Mouse (Mus musculus) splenic B cell, adult 2 months (primary cell): ENCODE measurements around the gene Mrps2.
"Not testable (repeated sequence)": the region's sequence is repeated elsewhere in the genome, so short reads cannot be mapped to it uniquely, and the experiment has no call there.

ENCODE experiments used
- DNase-seq: peaks from one replicate; pipeline ENCODE4 v3.0.0-alpha.2; 2011; ENCODE audit warnings: low read depth, low spot score
- H3K27me3 ChIP-seq: 2 replicates; pipeline ENCODE4 v1.6.1; 2012; ENCODE audit warnings: mild to moderate bottlenecking, low read length, moderate library complexity, mixed read lengths; ENCODE audit not compliant: control insufficient read depth, poor library complexity, insufficient read depth, severe bottlenecking
- H3K36me3 ChIP-seq: 2 replicates; pipeline ENCODE4 v1.6.1; 2012; ENCODE audit warnings: mild to moderate bottlenecking, low read length, moderate library complexity, mixed read lengths; ENCODE audit not compliant: control insufficient read depth, poor library complexity, insufficient read depth, severe bottlenecking

Gene Mrps2

DNA sequence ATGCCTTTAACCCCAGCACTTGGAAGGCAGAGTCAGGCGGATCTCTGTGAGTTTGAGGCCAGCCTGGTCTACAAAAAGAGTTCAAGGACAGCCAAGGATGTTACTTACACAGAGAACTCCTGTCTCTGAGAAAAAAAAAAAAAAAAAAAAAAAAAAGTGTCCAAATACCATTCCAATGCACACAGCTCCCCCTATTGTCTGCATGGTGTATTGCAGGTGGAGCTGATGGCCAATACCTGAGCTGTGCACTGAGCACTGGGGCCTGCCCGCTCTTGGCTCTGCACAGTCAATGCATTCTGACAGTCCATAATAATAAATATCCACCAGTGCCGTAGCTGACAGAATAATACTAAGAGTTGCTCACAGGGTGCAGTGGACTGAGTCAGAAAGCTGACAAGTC is 3.9 kb upstream of the Mrps2 start:
- peak; percentile 82 for DNase-seq
- Histone ChIP-seq H3K27me3 (no peaks in the 10 kb centered on the region; the same call in 1 of the 2 replicates), H3K36me3 (no peaks in the 10 kb centered on the region)

DNA sequence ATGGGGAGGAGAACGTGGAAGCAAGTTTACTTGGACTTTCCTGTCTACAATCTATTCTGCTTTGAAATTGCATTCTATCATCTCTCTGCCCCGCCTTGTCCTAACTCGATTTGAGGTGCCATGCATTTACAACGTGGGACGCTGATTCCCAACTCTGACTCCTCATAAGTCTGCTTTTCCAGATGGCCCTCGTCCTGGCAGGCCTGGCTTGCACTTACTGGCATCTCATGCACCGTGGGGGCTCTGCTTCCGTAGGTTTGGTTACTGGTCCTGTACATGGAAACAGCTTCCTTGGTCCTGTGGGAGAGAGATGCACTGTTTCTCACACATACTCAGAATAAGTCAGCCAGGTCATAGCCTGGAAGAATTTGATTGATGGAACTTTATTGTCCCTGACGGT is 2.9 kb upstream of the Mrps2 start:
- Histone ChIP-seq H3K36me3 (no peaks in the 10 kb centered on the region; the same call in 1 of the 2 replicates), H3K27me3 (no peaks in the 10 kb centered on the region; the same call in 1 of the 2 replicates)
- no peak for DNase-seq

DNA sequence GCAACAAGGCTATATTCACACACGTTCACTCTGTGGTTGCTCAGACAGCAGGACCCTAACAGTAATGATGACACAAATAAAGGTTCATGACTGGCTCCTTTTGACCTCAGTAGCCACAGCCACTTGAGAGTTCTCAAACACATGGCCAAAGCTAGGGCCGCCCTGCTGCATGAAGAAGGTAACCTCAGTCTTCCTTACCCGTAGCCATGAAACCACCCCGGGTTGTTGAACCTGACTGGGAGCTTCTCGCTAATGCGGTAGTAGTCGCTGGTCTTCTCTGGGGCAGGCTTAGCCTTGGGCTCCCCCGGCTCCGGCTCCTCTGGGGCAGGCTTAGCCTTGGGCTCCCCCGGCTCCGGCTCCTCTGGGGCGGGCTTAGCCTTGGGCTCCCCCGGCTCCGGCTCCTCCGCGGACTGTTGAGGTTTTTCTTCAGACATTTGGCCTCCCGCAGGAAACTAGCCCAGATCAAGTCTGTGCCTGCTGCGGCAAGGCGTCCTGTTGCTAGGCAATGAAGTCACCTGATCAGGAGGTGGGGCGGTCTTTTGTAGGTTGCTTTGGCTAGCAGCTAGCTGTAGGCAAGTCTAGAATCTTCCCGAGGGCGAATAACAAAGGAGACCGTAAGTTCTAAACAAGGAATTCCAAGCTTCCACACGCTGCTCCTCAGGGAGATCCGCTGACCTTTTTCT is 1.9 kb upstream of the Mrps2 start, which contains the start of gene 1700007K13Rik:
Gene 1700007K13Rik (minus strand): TSS at position 497 of the 683 bp plus-strand sequence.
- Histone ChIP-seq H3K36me3 (no peaks in the 10 kb centered on the region; the same call in 1 of the 2 replicates), H3K27me3 (no peaks in the 10 kb centered on the region; the same call in 1 of the 2 replicates)
- peak; percentile 58 for DNase-seq

DNA sequence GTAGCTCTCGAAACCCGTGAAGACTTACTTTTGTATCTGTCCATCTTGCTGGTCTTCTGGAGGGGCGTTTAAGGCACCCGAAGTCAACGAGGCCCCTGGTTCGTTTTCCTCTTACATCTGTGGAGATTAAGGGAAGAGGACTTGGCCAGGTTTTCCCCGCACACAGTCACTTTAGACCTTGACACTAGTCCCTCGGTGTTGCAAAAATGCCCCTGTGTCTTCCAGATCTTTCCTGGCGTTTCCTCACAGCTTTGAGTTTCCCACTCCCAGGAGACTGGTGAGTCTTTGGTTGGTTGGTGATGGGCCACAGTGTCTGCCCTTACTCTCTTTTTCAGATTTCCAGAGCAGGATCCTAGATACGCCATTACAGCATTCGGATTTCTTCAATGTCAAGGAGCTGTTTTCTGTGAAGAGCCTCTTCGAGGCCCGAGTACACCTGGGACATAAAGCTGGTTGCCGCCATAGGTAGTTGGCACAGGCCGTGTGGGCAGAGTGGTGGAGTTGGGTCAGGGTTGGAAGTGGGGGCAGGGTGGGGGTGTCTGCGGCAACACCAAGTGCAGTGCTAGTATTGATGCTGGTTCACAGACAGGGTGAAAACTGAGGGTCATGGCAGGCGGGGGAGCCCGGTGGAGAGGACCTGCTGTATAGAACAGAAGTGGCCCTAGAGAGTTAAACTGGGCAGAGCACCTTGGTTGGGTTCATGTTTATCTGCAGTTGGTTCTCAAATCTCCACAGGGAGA is 790 bp downstream of the Mrps2 start:
- no peaks in the 10 kb centered on the region; the same call in 1 of the 2 replicates for H3K36me3 ChIP-seq
- H3K27me3 ChIP-seq, result no peaks in the 10 kb centered on the region; the same call in 1 of the 2 replicates
- DNase-seq, result no peak

DNA sequence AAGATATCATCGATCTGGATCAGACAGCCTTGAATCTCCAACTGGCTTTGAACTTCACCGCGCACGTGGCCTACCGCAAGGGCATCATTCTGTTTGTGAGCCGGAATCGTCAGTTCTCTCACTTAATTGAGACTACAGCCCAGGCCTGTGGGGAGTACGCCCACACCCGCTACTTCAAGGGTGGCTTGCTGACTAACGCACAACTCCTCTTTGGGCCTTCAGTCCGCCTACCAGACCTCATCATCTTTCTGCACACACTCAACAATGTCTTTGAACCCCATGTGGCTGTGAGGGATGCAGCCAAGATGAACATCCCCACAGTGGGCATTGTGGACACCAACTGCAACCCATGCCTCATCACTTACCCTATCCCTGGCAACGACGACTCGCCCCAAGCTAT is 1.6 kb downstream of the Mrps2 start:
- no peak for DNase-seq
- H3K27me3 ChIP-seq, result no peaks in the 10 kb centered on the region; the same call in 1 of the 2 replicates
- no peaks in the 10 kb centered on the region; the same call in 1 of the 2 replicates for H3K36me3 ChIP-seq

DNA sequence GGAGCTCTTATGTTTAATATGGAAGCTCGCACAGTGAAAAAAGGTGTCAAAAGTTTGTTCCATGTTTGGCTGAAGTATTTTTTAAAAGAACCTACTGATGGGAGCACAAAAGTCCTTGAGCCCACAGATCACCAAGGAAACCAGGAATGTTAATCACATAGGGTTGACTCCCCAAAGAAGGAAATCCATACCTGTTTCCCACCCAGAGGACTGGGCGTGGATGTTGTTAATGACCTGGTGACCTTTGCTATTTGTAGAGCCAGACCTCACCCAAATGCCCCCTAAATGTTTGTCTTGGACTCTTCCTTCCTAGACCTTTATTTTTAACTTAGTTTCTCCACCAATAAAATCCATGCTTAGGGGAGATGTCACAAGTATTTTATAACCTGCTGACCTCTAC is 2.7 kb downstream of the Mrps2 start:
- Histone ChIP-seq H3K36me3 (no peaks in the 10 kb centered on the region; the same call in 1 of the 2 replicates), H3K27me3 (no peaks in the 10 kb centered on the region; the same call in 1 of the 2 replicates)
- no peak for DNase-seq

DNA sequence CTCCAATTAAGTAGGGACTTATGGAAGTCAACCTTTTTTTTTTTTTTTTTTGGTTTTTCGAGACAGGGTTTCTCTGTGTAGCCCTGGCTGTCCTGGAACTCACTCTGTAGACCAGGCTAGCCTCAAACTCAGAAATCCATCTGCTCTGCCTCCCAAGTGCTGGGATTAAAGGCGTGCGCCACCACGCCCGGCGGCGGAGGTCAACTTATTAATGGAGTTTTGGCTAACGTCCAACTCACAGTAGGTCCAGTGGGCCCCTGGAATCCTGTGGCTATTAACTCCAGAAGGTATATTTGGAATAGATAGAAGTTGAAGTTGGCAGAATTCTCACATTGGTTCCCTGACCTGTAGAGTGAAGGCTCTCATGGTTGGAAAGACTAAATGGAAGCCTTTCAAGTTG is 4.1 kb downstream of the Mrps2 start:
- not testable (repeated sequence) for H3K36me3 ChIP-seq, H3K27me3 ChIP-seq, DNase-seq

DNA sequence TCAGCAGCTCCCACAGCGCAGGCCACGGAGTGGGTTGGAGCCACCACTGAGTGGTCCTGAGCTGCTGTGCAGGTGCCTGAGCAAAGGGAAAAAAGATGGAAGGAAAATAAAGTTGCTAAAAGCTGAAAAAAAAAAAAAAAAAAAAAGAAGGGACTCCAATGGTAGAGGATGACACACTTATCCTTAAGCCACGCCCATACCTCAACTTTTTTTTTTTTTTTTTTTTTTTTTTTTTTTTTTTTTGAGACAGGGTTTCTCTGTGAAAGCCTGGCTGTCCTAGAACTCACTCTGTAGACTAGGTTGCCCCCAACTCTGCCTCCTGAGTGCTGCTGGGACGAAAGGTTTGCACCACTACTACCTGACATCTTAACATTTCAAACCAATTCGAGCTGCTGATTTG is 10.1 kb downstream of the Mrps2 start:
- not testable (repeated sequence) for H3K36me3 ChIP-seq, H3K27me3 ChIP-seq, DNase-seq

DNA sequence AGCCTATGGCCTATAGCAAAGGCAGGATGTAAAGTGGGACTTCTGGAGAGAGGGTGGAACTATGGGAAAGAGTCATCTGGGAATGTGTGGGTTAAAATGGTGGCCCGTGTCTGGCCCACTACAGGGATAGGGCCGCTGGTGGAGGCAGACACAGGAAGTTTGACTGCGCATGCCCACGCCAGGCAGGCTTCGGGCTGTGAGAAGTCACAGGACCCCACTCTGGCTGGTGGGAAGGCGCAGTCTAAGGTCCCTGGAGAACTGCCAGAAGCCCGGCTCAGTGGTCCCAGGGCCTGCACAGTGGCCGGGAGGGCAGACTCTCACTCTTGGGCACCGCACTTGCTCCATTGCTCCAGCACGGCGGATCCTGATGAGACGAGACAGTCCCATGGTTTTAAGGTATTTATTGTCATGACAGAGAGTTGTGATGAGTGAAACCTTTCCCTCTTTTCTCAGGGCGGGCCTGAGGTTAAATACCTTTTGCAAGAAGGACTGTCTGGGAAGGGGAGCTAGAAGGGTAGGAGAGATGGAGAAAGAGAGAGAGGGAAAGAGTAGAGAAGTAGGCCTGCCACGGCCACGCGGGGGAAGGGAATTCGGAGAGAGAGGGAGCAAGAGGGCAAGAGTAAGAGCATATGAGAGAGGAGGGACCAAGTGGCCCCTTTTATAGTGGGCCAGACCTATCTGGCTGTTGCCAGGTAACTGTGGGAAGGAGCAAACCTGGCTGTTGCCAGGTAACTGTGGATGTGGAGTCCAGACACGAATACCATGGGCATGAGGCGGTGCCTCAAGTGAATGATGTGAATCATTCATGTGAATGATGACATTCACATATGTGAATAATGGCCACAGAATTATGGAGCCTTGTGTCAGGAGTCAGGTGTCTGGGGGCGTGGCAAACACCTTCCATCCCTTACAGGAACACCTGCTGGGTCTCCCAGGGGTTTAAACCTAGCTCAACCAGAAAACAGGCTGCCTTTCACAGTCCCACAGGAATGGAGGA is 11.6 kb downstream of the Mrps2 start:
- no peaks in the 10 kb centered on the region for H3K36me3 ChIP-seq
- no peak for DNase-seq
- no peaks in the 10 kb centered on the region for H3K27me3 ChIP-seq

DNA sequence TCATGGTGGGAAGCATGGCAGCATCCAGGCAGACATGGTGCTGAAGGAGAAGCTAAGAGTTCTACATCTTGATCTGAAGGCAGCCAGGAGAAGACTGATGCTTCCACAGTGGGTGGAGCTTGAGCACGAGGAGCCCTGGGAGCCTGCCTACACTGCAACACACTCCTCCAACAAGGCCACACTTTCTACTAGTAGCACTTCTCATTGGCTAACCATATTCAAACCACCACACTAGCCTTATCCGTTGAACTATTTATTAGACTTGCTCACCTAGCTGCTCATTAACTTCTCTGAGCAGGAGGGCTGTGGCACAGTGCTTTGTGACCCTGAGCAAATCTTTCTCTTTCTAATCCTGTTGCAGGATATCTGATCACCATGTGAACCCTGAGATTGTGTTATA is 16.0 kb downstream of the Mrps2 start:
- no peaks in the 10 kb centered on the region for H3K36me3 ChIP-seq
- no peak for DNase-seq
- H3K27me3 ChIP-seq, result no peaks in the 10 kb centered on the region

DNA sequence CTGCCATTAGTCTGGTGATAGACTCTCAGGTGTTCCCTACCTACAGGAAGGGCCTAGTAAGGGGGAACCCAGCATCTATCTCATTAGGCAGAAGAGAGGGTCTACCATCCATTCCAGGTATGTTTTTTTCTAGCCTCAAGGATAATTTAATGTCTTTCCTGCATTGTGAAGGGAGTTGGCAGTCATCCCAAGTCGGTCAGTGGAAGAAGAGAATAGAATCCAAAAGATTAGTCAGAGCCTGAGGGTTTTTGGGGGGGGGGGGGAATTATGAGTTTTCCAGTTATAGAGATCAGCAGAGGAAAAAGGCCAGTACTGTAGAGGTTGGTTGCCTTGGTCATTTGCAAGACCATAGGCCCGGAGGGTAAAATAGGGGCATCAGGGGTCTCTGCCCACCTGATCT is 26.7 kb downstream of the Mrps2 start:
- no peaks in the 10 kb centered on the region for H3K27me3 ChIP-seq
- DNase-seq, result no peak

DNA sequence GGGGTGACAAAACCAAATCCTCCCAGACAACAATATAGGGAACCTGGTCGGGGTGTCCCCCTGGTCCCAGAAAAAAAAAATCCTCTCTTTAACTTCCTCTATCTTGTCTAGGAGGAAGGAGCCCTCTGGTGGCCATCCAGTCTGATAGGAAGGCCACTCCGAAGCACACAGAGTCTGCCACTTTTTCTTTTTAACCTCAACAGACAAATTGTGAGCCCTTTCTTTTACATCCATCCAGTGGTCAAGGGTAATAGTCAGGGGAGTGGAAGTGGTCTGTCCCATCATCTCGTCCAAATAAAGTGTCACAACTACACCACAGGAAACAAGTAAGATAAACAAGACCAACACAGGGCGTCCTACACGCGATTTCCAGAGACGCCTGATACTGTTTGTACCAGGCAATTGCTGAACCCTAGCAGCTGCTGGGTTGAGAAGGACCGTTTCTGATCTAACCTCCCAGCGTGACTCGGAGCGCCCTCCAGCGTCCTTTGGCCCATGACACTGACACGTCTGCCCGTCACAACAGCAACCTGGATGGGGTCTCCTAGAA is 27.4 kb downstream of the Mrps2 start:
- DNase-seq, result peak; percentile 46
- Histone ChIP-seq H3K36me3 (no peaks in the 10 kb centered on the region), H3K27me3 (no peaks in the 10 kb centered on the region)

More for the DNA sequence above, 26.7 kb downstream of the Mrps2 start:
- no peaks in the 10 kb centered on the region for H3K36me3 ChIP-seq

DNA sequence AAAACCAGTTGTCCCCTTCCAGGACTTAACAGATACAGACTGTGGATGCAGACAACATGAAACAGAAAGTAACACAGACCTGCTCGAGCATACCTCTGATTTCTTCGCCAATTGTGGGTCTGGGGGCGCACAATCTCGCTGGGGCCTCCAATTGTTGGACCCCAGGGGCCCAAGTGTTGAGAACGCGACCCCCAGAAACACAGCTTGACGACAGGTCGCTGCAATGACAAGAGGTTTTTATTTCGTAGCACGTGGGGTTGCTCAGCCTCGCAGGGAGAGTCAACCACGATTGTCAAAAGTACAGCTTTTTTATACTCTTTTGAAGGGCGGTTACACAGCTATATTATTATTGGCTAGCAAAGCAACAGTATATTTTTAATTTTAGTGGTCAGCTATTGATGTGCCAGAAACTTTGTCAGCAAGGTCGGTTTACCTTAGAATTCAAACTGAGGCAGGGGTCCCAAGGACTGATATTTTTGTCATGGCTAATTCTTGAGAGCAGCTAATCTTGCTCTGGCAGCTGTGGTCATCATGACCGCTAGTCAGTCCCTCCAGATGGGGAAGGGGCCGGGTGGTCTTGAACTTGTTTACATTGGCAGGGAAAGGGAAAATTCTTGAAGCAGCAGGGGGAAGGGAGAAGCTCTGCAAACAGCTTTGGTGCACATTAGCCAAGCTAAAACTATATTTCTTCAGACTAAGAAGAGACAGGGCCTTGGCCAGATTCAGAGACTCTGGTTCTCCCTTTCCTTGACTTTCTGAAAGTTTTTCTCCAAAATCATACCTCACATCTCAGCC is 28.1 kb downstream of the Mrps2 start:
- no peaks in the 10 kb centered on the region for H3K36me3 ChIP-seq

More for the DNA sequence above, 28.1 kb downstream of the Mrps2 start:
- no peak for DNase-seq
- H3K27me3 ChIP-seq, result no peaks in the 10 kb centered on the region
